Mouse (Mus musculus) skeletal muscle tissue, adult 2 months (tissue): ENCODE measurements around the gene Hic1.
A peak's percentile ranks its signal among the peaks of the same experiment; 100 is the strongest.
"Not testable (repeated sequence)": the region's sequence is repeated elsewhere in the genome, so short reads cannot be mapped to it uniquely, and the experiment has no call there.

Source experiments
- DNase-seq: peaks from one replicate; pipeline ENCODE4 v3.0.0-alpha.2; 2012; ENCODE audit warnings: low read depth, low spot score

Hic1 gene

GRCm38 (mm10) chr11:75192336-75193214 lies 23.3 kb upstream of the Hic1 start:
- DNase-seq = peak; percentile 78

GRCm38 (mm10) chr11:75191841-75192240 lies 22.5 kb upstream of the Hic1 start:
- no peak for DNase-seq

GRCm38 (mm10) chr11:75190905-75191441 lies 21.7 kb upstream of the Hic1 start, which contains the start of gene Dph1:
Gene Dph1, minus strand, starts transcription at chr11:75191241.
- DNase-seq = no peak

GRCm38 (mm10) chr11:75190371-75190724 lies 21.0 kb upstream of the Hic1 start:
- peak; percentile 71 for DNase-seq

DNA sequence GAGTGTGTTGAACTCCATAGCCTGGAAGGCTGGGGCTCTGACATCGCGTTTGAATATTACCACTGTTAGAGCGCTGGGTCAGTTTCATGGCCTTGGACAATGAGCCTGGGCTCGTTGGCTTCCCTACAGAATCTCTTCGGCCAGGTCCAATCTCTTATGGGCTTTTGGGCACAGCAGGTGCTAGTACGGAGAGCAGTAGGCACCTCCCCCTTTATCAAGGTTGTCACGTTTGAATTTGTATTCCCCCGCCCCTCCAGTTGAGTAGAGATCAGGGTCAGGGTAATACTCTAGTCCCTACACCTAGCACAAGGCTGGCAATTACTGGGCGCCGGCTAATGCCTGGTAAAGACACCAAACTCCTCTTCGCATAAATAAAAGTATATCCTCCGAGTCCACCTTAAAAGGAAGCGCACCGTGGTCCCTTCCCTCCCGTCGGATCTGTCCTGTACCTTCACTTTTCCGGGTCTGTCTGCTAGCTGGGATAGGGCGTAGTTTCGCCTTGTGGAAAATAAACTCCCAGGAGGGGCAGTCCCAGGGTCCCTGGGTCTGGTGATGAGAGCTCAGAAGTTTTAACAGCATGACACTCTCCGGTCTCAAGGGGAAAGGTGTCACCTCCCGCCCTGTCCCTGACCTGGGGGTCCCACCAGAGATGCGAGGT lies 20.5 kb upstream of the Hic1 start:
- DNase-seq = no peak

- no peak for DNase-seq
Measured at GRCm38 (mm10) chr11:75184986-75185385, 15.7 kb upstream of the Hic1 start.

DNA sequence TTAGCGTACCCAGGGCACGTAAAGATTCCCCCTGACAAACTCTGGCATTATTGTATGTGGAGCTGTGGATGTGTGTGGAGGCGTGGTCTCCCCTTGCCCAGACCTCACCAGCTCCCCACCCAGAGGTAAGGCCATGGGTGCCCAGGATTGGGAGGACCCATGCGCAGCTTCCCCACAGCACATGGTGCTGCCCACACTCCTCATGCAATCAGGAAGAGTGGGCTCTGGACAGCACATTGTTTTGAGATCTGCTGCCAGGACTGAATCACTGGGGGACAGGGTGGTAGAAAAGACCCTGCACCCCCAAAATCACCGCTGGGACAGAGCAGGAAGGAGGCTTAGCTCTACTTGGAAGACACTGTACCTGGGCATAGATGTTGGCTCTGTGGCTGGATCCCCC lies 15.3 kb upstream of the Hic1 start:
- DNase-seq = no peak

- DNase-seq = no peak
Measured at GRCm38 (mm10) chr11:75183917-75184570, 14.7 kb upstream of the Hic1 start.

- peak; percentile 72 for DNase-seq
Measured at GRCm38 (mm10) chr11:75178672-75179208, 9.4 kb upstream of the Hic1 start, which contains the start of gene Ovca2. Gene Ovca2, minus strand, starts transcription at chr11:75178835.

- DNase-seq = no peak
Measured at GRCm38 (mm10) chr11:75178011-75178410, 8.7 kb upstream of the Hic1 start.

DNA sequence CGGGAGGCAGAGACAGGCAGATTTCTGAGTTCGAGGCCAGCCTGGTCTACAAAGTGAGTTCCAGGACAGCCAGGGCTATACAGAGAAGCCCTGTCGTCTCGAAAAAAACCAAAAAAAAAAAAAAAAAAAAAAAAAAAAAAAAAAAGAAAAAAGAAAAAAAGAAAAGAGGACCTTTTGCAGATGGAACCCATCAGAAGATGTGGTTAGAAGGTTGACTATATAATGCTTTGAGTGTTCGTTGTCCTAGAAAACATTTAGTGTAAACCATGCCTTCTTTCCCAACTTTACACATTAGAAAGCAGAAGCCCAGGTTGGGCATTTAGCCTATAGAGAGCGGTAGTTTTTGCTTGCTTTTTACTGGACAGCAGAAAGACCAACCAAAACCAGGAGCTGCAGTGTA lies 5.3 kb upstream of the Hic1 start:
- not testable (repeated sequence) for DNase-seq

GRCm38 (mm10) chr11:75173799-75174165 lies 4.5 kb upstream of the Hic1 start:
- no peak for DNase-seq

- DNase-seq = no peak
Measured at GRCm38 (mm10) chr11:75173095-75173798, 3.9 kb upstream of the Hic1 start.

DNA sequence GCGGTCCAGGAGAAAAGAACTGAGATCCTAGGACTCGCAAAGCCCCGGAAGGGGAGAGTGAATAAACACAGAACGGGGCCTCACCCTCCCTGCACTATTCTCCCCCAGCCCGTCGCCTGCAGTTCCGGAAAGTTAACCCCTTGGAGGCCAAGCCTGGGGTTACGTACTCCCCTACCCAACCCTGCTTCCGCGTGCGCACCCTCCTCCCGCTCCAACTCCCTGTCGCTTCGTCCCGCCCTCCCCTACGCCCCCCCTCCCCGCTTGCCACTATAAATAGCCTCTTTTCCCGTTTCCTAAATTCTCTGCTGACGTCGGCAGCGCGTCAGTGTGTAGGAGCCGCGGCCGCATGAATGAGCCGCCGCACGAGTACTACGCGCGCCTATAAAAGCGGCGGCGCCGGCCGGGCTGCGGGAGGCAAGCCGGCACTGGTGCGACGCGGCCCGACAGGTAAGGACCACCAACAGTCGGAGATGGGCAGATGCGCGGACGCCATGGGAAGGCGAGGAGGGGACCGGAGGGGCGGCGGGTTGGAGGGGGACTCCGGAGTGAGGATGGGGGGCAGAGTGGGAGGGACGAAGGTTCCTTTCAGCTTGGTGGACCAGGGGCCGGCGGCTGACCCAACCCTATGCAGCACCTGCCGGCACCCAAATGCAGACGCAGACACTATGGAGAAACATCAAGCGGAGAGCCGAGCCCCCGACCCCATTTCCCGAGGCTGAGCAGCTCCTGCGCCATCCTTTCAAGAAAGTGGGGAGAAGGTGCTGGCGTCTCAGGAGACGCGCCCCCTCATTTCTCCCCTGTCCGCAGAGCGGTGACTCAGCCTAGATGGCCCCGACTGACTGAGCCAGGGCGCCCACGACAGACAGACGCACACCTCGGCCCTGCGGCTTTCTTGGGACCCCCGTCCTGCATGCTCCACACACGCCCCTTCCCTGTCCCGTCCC lies 3.1 kb upstream of the Hic1 start:
- DNase-seq = no peak

DNA sequence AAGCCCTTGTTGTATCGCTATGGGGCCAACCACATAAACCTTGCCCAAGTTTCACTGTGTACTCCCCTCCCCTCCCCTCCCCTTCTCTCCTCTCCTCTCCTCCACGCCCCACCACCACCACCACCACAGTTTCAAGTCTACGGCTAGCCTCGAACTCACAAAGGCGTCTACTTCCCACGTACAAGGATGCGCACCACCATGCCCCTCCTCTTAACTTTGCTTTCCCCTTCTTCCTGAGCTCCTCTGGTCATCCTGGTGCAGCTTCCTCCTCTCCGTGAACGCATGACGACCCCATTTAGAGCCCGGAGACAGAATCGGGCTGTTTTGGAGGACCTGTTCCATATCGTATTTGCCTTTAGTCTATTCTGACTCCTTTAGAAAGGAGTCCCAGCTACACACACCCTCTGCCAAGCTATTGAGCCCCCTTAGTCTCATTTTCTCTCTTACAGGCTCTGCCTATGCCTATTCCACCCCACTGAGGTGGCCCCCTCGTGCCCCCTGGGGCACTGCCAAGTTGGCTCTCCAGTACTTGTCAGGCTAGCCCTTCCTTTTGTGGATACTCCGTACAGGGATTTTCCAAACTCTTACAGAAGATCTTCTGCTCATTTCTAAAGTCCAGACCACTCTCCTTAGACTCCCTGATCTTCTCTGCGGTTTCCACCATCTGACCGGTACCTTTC lies 2.0 kb upstream of the Hic1 start:
- DNase-seq = no peak

DNA sequence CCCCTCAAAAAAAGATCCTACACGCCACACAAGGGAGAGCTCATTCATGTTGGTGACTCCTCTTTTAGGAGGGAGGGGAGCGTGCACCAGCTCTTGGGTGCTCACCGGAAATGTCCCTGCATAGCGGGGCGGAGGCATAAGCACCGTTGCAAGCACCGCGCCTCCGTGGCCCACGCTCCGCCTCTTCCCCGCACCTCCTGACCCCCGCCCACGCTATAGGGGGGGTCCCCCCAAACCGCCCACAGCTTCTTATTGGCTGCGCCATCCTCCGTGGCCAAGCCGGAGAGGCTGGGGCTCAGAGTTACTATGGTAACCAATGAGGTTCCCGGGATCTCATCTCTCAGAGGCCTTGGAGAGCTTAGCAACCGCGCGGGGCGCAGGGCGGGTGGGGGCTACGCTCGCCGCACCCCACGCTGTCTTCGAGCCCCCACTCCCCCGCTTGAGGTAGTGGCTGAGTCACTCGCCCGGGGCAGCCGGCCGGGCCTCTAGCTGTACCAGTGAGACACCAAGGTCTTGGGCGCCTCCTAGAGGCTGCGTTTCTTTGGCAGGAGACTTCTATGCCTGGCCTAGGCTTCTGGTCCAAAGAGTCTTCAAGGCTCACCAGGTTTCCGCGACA lies 925 bp upstream of the Hic1 start:
- peak; percentile 83 for DNase-seq

DNA sequence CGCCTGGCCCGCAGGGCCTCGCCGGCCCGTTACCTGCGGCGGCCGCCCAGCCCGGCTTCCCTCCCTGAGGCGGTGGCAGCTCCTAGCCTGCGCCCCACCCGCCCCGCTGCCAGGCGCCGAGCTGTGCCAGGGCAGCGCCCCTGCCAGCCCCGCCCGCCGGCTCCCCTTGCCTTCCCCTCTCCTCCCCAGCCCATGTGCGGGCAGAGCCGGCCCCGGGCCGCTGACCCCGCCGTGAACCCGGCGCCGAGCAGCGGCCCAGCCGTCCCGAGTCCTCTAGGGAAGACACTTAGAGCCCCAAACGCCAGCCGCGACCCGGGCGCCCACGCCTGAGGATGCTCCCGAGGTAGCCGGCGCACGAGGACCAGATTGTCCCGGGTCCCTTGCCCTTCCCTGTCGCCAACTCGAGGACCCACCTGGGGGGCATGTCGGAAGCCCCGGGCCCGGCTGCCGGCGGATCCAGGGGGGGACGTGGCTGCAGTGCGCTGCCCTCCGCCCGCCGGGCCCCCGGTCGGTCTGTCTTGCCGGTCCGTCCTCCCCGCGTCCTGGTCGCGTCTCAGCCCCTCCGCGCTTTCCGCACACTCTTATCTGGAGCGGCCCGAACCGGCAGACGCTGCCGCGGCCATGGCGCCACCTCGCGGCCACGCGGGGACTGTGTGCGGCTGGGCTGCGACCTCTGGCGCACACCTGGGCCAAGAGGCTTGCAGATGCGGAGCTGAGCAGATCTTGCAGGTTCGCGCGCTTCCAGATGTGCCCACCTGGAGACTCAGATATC lies 543 bp downstream of the Hic1 start:
- peak; percentile 71 for DNase-seq
